Mouse (Mus musculus): ENCODE data around the gene Olfr345.

The Olfr345 gene

DNA sequence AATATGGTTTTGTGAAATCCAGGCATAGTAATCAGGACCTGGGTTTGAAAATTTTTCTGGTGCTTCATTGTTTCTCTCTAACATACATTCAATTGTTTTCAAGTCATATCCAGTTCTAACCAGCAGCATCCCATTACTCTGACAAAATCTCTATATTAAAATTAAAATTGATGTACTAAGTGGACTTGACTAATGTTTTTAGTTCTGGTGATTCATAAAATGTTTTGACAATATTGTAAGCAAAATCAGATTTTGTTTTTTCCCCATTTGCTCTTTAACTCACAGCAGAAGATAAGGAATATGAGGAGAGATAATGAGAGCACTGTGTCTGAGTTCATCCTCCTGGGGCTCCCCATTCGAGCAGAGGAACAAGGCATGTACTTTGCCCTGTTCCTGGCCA is at the start of gene Olfr345:
Olfr345 (plus strand) TSS at position 301 of the 400 bp plus-strand sequence.
- no peak for DNase-seq

DNA sequence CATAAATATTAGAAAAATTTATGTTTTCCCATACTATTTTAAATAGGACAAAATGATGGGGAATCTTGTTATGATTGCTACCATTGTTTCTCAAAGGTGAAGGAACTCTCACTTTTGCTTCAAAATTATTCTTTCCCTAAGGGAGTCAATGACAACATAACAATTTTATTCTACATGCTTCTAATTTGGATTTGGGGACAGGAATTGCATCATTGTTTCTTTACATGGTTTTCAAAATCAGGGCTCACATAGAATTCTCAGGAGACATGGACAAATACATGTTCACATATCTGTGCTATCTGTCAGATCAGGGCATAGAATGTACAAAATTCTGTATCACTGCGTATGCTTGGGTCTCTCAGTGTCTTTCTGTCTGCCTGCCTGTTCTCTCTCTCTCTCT is 45.6 kb downstream of the Olfr345 start, which contains the start of gene Olfr346:
Olfr346 (plus strand) TSS at position 301 of the 400 bp plus-strand sequence.
- DNase-seq, result no peak
